Mouse (Mus musculus) midbrain, embryonic 14.5 days (tissue): ENCODE results near the gene Rbm20. TPM values are rescaled to one million over a fixed set of nuclear protein-coding genes. Genes with fewer than 3 reads are reported as not detected.
A peak's percentile ranks its signal among the peaks of the same experiment; 100 is the strongest.
"Not testable (repeated sequence)": the region's sequence is repeated elsewhere in the genome, so short reads cannot be mapped to it uniquely, and the experiment has no call there.

Experiments used
- ATAC-seq: fragments of 200-750 bp; cut with Nextera tagmentation; 2 replicates; pipeline ENCODE4 v1.8.0; 2017; ENCODE audit warnings: moderate number of reproducible peaks, moderate library complexity; ENCODE audit not compliant: low FRiP score, low TSS enrichment
- DNase-seq: peaks from one replicate; pipeline ENCODE4 v3.0.0-alpha.2; 2015
- H3K27ac ChIP-seq: fragments of 300-500 bp; sonication (generic); replicated peaks from 2 replicates; pipeline ENCODE4 v1.5.1; 2014; ENCODE audit warnings: mild to moderate bottlenecking, low read depth, low read length, moderate library complexity
- H3K27me3 ChIP-seq: fragments of 300-500 bp; sonication (generic); 2 replicates; pipeline ENCODE4 v1.6.1; 2014; ENCODE audit warnings: low read length, control low read depth, mixed read lengths; ENCODE audit not compliant: control insufficient read depth, insufficient read depth
- H3K36me3 ChIP-seq: fragments of 300-500 bp; sonication (generic); 2 replicates; pipeline ENCODE4 v1.6.1; 2014; ENCODE audit warnings: low read length, control low read depth; ENCODE audit not compliant: control insufficient read depth, insufficient read depth
- H3K4me1 ChIP-seq: fragments of 300-500 bp; sonication (generic); 2 replicates; pipeline ENCODE4 v1.6.1; 2014; ENCODE audit warnings: mild to moderate bottlenecking, antibody characterized with exemption, low read length, control low read depth; ENCODE audit not compliant: control insufficient read depth, insufficient read depth
- H3K4me2 ChIP-seq: fragments of 300-500 bp; sonication (generic); 2 replicates; pipeline ENCODE4 v1.6.1; 2014; ENCODE audit warnings: mild to moderate bottlenecking, low read length, moderate library complexity
- H3K4me3 ChIP-seq: fragments of 300-500 bp; sonication (generic); replicated peaks from 2 replicates; pipeline ENCODE4 v1.5.1; 2014; ENCODE audit warnings: low read depth, low read length
- H3K9ac ChIP-seq: fragments of 300-500 bp; sonication (generic); replicated peaks from 2 replicates; pipeline ENCODE4 v1.6.1; 2014; ENCODE audit warnings: mild to moderate bottlenecking, low read length, moderate library complexity
- H3K9me3 ChIP-seq: fragments of 300-500 bp; sonication (generic); 2 replicates; pipeline ENCODE4 v1.6.1; 2016; ENCODE audit warnings: low read length, control low read depth, mixed read lengths; ENCODE audit not compliant: control insufficient read depth
- WGBS: fragments of 180-500 bp; shearing (Covaris S2); extraction: QIAGEN DNeasy Blood & Tissue Kit; methylation state at CpG from one replicate; pipeline ENCODE4 v1.1.7; 2014; 5-methylcytosine and 5-hydroxymethylcytosine counted together
- polyA plus RNA-seq: library from polyadenylated mRNA; unstranded; fragments of >200 nt; fragmentation: Nextera tagmentation; extraction: Ambion mirVana; gene quantifications from 2 replicates; pipeline ENCODE4 v1.2.1, GENCODE M21; 2014

The Rbm20 gene
- polyA plus RNA-seq, 1 experiment from 2014 or later, result 0.61 TPM

GRCm38 (mm10) chr19:53803954-53804353, 126.8 kb downstream of the Rbm20 start:
- Histone ChIP-seq H3K36me3 (no peaks in the 10 kb centered on the region), H3K27ac (no peak overlapping the region), H3K4me3 (no peak overlapping the region), H3K4me1 (no peaks in the 10 kb centered on the region), H3K9me3 (no peaks in the 10 kb centered on the region), H3K27me3 (no peaks in the 10 kb centered on the region), H3K9ac (no peak overlapping the region), H3K4me2 (no peak overlapping the region)
- 68% methylated on average over 2 of the region's 2 CpGs for WGBS
- DNase-seq (no peak), ATAC-seq (no peak)

GRCm38 (mm10) chr19:53805063-53805462, 128.0 kb downstream of the Rbm20 start:
- Histone ChIP-seq H3K27ac (no peak overlapping the region), H3K9me3 (no peaks in the 10 kb centered on the region), H3K36me3 (no peaks in the 10 kb centered on the region), H3K4me3 (no peak overlapping the region), H3K4me2 (no peak overlapping the region), H3K27me3 (no peaks in the 10 kb centered on the region), H3K9ac (no peak overlapping the region), H3K4me1 (no peaks in the 10 kb centered on the region)
- 76% methylated on average over 3 of the region's 3 CpGs for WGBS
- DNase-seq (no peak), ATAC-seq (no peak)

GRCm38 (mm10) chr19:53806126-53806525, 129.0 kb downstream of the Rbm20 start:
- no peak overlapping the region for H3K4me2 ChIP-seq
- no peak overlapping the region for H3K27ac ChIP-seq
- ATAC-seq (no peak), DNase-seq (peak; percentile 47)
- no peak overlapping the region for H3K9ac ChIP-seq
- H3K27me3 ChIP-seq, result no peaks in the 10 kb centered on the region
- no peak overlapping the region for H3K4me3 ChIP-seq
- no peaks in the 10 kb centered on the region for H3K9me3 ChIP-seq
- 49% methylated on average over 7 of the region's 7 CpGs for WGBS
- H3K36me3 ChIP-seq, result no peaks in the 10 kb centered on the region
- H3K4me1 ChIP-seq, result no peaks in the 10 kb centered on the region

- WGBS, result 85% methylated on average over 6 of the region's 6 CpGs
- not testable (repeated sequence) for H3K9me3 ChIP-seq, ATAC-seq, H3K27ac ChIP-seq, H3K4me3 ChIP-seq, H3K4me1 ChIP-seq, H3K27me3 ChIP-seq, H3K9ac ChIP-seq, H3K4me2 ChIP-seq, H3K36me3 ChIP-seq, DNase-seq
Observed at GRCm38 (mm10) chr19:53806526-53807275, 129.6 kb downstream of the Rbm20 start.

- WGBS, result 92% methylated on average over 5 of the region's 5 CpGs
- H3K27ac ChIP-seq, result no peak overlapping the region
- no peak overlapping the region for H3K4me3 ChIP-seq
- no peaks in the 10 kb centered on the region for H3K9me3 ChIP-seq
- H3K36me3 ChIP-seq, result no peaks in the 10 kb centered on the region
- H3K27me3 ChIP-seq, result no peaks in the 10 kb centered on the region
- no peak for DNase-seq
- no peak for ATAC-seq
- no peaks in the 10 kb centered on the region for H3K4me1 ChIP-seq
- H3K4me2 ChIP-seq, result no peak overlapping the region
- H3K9ac ChIP-seq, result no peak overlapping the region
Observed at GRCm38 (mm10) chr19:53807276-53807801, 130.2 kb downstream of the Rbm20 start.

GRCm38 (mm10) chr19:53808041-53808777, 131.1 kb downstream of the Rbm20 start:
- no peaks in the 10 kb centered on the region for H3K4me1 ChIP-seq
- ATAC-seq (no peak), DNase-seq (no peak)
- H3K9me3 ChIP-seq, result no peaks in the 10 kb centered on the region
- 73% methylated on average over 15 of the region's 15 CpGs for WGBS
- H3K27ac ChIP-seq, result no peak overlapping the region
- no peak overlapping the region for H3K4me3 ChIP-seq
- no peak overlapping the region for H3K4me2 ChIP-seq
- H3K27me3 ChIP-seq, result no peaks in the 10 kb centered on the region
- no peaks in the 10 kb centered on the region for H3K36me3 ChIP-seq
- H3K9ac ChIP-seq, result no peak overlapping the region

- ATAC-seq (no peak), DNase-seq (no peak)
- no peaks in the 10 kb centered on the region for H3K36me3 ChIP-seq
- H3K4me1 ChIP-seq, result no peaks in the 10 kb centered on the region
- H3K4me3 ChIP-seq, result no peak overlapping the region
- no peak overlapping the region for H3K4me2 ChIP-seq
- H3K27me3 ChIP-seq, result no peaks in the 10 kb centered on the region
- H3K9me3 ChIP-seq, result no peaks in the 10 kb centered on the region
- WGBS, result 63% methylated on average over 7 of the region's 7 CpGs
- no peak overlapping the region for H3K27ac ChIP-seq
- no peak overlapping the region for H3K9ac ChIP-seq
Observed at GRCm38 (mm10) chr19:53809185-53809861, 132.2 kb downstream of the Rbm20 start.

GRCm38 (mm10) chr19:53810024-53810423, 132.9 kb downstream of the Rbm20 start:
- no peaks in the 10 kb centered on the region for H3K4me1 ChIP-seq
- WGBS, result 76% methylated on average over 7 of the region's 7 CpGs
- ATAC-seq, result no peak

More at GRCm38 (mm10) chr19:53810024-53810423, 132.9 kb downstream of the Rbm20 start:
- Histone ChIP-seq H3K9me3 (no peaks in the 10 kb centered on the region), H3K4me2 (no peak overlapping the region), H3K4me3 (no peak overlapping the region), H3K27me3 (no peaks in the 10 kb centered on the region), H3K9ac (no peak overlapping the region), H3K36me3 (no peaks in the 10 kb centered on the region), H3K27ac (no peak overlapping the region)
- DNase-seq, result no peak
